Mouse (Mus musculus) central nervous system, embryonic 18 days (tissue): Measurements from ENCODE around the gene Olfr142. TPM values are rescaled to one million over a fixed set of nuclear protein-coding genes. Genes with fewer than 3 reads are reported as not detected.

ENCODE experiments used
- polyA plus RNA-seq: library from polyadenylated mRNA; depleted of rRNA; stranded (reverse); fragments of >200 nt; gene quantifications from 2 replicates; pipeline ENCODE4 v1.2.3, GENCODE M21; 2012; rRNA removed

The Olfr142 gene
- polyA plus RNA-seq = not detected in 2 replicates

GRCm38 (mm10) chr2:90257492-90257891 lies at the start of gene Olfr142:
Gene Olfr142, minus strand, starts transcription at chr2:90257592.

GRCm38 (mm10) chr2:90292741-90293140 lies 35.3 kb upstream of the Olfr142 start, which contains the start of gene Olfr1272:
Gene Olfr1272, minus strand, starts transcription at chr2:90292841.

GRCm38 (mm10) chr2:90270932-90271331 lies 13.5 kb upstream of the Olfr142 start, which contains the start of gene Olfr1271:
Gene Olfr1271, minus strand, starts transcription at chr2:90271032.

GRCm38 (mm10) chr2:90224393-90224792 lies 33.0 kb downstream of the Olfr142 start, which contains the start of gene Olfr1506:
Gene Olfr1506, minus strand, starts transcription at chr2:90224493.

Other genes with a start within 250 kb of the Olfr142 start
- not detected in 2 replicates for gene Olfr1263, start 245.5 kb downstream of the Olfr142 start, polyA plus RNA-seq
- not detected in 2 replicates for gene Olfr1264, start 232.0 kb downstream of the Olfr142 start, polyA plus RNA-seq
- not detected in 2 replicates for gene Olfr1265, start 222.3 kb downstream of the Olfr142 start, polyA plus RNA-seq
- gene Olfr140, start 194.0 kb downstream of the Olfr142 start, polyA plus RNA-seq = not detected in 2 replicates
- gene Olfr1269, start 136.2 kb downstream of the Olfr142 start, polyA plus RNA-seq = not detected in 2 replicates
- gene Olfr32, start 115.3 kb downstream of the Olfr142 start, polyA plus RNA-seq = 0.04 and 0.10 TPM in 2 replicates
- 0.10 TPM in 1 of 2 replicates, not detected in the other for gene Olfr1270, start 104.5 kb downstream of the Olfr142 start, polyA plus RNA-seq
- gene Olfr1506, start 33.1 kb downstream of the Olfr142 start, polyA plus RNA-seq = not detected in 2 replicates
- not detected in 2 replicates for gene Olfr1271, start 13.4 kb upstream of the Olfr142 start, polyA plus RNA-seq
- gene Olfr1272, start 35.2 kb upstream of the Olfr142 start, polyA plus RNA-seq = not detected in 2 replicates
- gene Gm13769, start 64.6 kb upstream of the Olfr142 start, polyA plus RNA-seq = not detected in 2 replicates
- gene Olfr1274-ps, start 141.1 kb upstream of the Olfr142 start, polyA plus RNA-seq = not detected in 2 replicates